Mouse (Mus musculus): ENCODE measurements around the gene Bbs2. TPM values are rescaled to one million over a fixed set of nuclear protein-coding genes. Genes with fewer than 3 reads are reported as not detected.

Gene Bbs2
- total and polyA plus RNA-seq, 3 experiments, result 3.4 to 6.8 TPM; not detected in 1

- no peak for DNase-seq (ENCODE audit: low read depth, low spot score)
- Histone ChIP-seq H3K9ac (ENCODE audit: control insufficient read depth, low read depth, low read length, poor library complexity, severe bottlenecking) (no peak overlapping the region), H3K36me3 (ENCODE audit: control insufficient read depth in 1 of 2, insufficient read depth in 2 of 2, low read length in 2 of 2) (peaks cover 0 to 48% of the 10 kb centered on the region in 2 experiments; a peak in 2 of 4 replicates), H3K9me3 (replicated peaks; ENCODE audit: insufficient read depth, low read length) (no peaks in the 10 kb centered on the region), H3K27me3 (ENCODE audit: control insufficient read depth in 1 of 2, insufficient read depth in 2 of 2, low read length in 2 of 2) (no peaks in the 10 kb centered on the region), H3K27ac (ENCODE audit: control insufficient read depth, low read depth, low read length) (no peak overlapping the region), H3K4me3 (ENCODE audit: control insufficient read depth in 1 of 2, insufficient read depth in 1 of 2, low read depth in 2 of 2, low read length in 2 of 2) (no peak overlapping the region), H3K79me2 (ENCODE audit: control insufficient read depth, insufficient read depth, low read length, poor library complexity) (no peaks in the 10 kb centered on the region), H3K4me1 (ENCODE audit: control insufficient read depth in 1 of 2, insufficient read depth in 2 of 2, low read length in 2 of 2) (no peaks in the 10 kb centered on the region)
- TF ChIP-seq MAZ (IDR thresholded peaks at IDR 0.05; ENCODE audit: low read depth, low read length) (no peak), USF2 (IDR thresholded peaks at IDR 0.05; ENCODE audit: borderline replicate concordance in 1 of 2, insufficient read depth in 1 of 2, low read depth in 1 of 2, low read length in 2 of 2) (no peak), SMC3 (IDR thresholded peaks at IDR 0.05; ENCODE audit: low read depth, low read length) (no peak), MAX (IDR thresholded peaks at IDR 0.05; ENCODE audit: low read length) (no peak), USF1 (IDR thresholded peaks at IDR 0.05; ENCODE audit: low read depth, low read length) (no peak), ZMIZ1 (IDR thresholded peaks at IDR 0.05; ENCODE audit: low read depth, low read length) (no peak), SIN3A (IDR thresholded peaks at IDR 0.05; ENCODE audit: low read length) (no peak), ZC3H11A (IDR thresholded peaks at IDR 0.05; ENCODE audit: low read depth, low read length) (no peak), GABPA (IDR thresholded peaks at IDR 0.05; ENCODE audit: low read depth, low read length) (no peak), MEF2A (IDR thresholded peaks at IDR 0.05; ENCODE audit: extremely low read depth, insufficient replicate concordance, low read depth, low read length, poor library complexity, severe bottlenecking) (no peak), POLR2A (IDR thresholded peaks at IDR 0.05; ENCODE audit: control insufficient read depth in 1 of 2, insufficient read depth in 1 of 2, low read depth in 1 of 2, low read length in 2 of 2, poor library complexity in 1 of 2) (no peak), EP300 (IDR thresholded peaks at IDR 0.05; ENCODE audit: low read depth in 1 of 2, low read length in 2 of 2) (no peak), TBP (IDR thresholded peaks at IDR 0.05; ENCODE audit: low read depth, low read length) (no peak), TAL1 (IDR thresholded peaks at IDR 0.05; ENCODE audit: low read length) (no peak), KAT2A (conservative IDR thresholded peaks at IDR 0.05; ENCODE audit: low read depth, low read length) (no peak), UBTF (IDR thresholded peaks at IDR 0.05; ENCODE audit: borderline replicate concordance, insufficient read depth, low read depth, low read length) (no peak), CHD1 (IDR thresholded peaks at IDR 0.05; ENCODE audit: low read depth, low read length) (no peak), MXI1 (IDR thresholded peaks at IDR 0.05; ENCODE audit: low read depth, low read length) (no peak)
These were observed 74.8 kb downstream of the Bbs2 start for GRCm38 (mm10) chr8:94023916-94024315.

Other genes starting within 250 kb of the Bbs2 start
- gene Amfr, start 86.1 kb downstream of the Bbs2 start, total RNA-seq (2012; rRNA removed), result 82.7 and 90.0 TPM in 2 replicates
- gene Amfr, start 86.1 kb downstream of the Bbs2 start, polyA plus RNA-seq (2012; ENCODE audit: insufficient read depth in 1 of 2, insufficient read length in 2 of 2, low read depth in 1 of 2, low replicate concordance in 2 of 2, missing spikeins in 1 of 2), result 100 to 1,000 TPM in 1 of 2 experiments, 10 to 100 TPM in 1; 80.1 to 292 TPM
- gene Nudt21, start 61.9 kb downstream of the Bbs2 start, total RNA-seq (2012; rRNA removed), result 157 and 162 TPM in 2 replicates
- 100 to 1,000 TPM in 1 of 2 experiments, not detected in 1; 118 TPM for gene Nudt21, start 61.9 kb downstream of the Bbs2 start, polyA plus RNA-seq (2012; ENCODE audit: insufficient read depth in 1 of 2, insufficient read length in 2 of 2, low read depth in 1 of 2, low replicate concordance in 2 of 2, missing spikeins in 1 of 2)
- gene Ogfod1, start 61.7 kb downstream of the Bbs2 start, total RNA-seq (2012; rRNA removed), result 16.0 and 16.3 TPM in 2 replicates
- 10 to 100 TPM in 1 of 2 experiments, not detected in 1; 30.0 TPM for gene Ogfod1, start 61.7 kb downstream of the Bbs2 start, polyA plus RNA-seq (2012; ENCODE audit: insufficient read depth in 1 of 2, insufficient read length in 2 of 2, low read depth in 1 of 2, low replicate concordance in 2 of 2, missing spikeins in 1 of 2)
- gene Mt4, start 38.3 kb upstream of the Bbs2 start, total RNA-seq (2012; rRNA removed), result not detected in 2 replicates
- gene Mt4, start 38.3 kb upstream of the Bbs2 start, polyA plus RNA-seq (2012; ENCODE audit: insufficient read depth in 1 of 2, insufficient read length in 2 of 2, low read depth in 1 of 2, low replicate concordance in 2 of 2, missing spikeins in 1 of 2), result not detected
- not detected in 2 replicates for gene Mt3, start 53.7 kb upstream of the Bbs2 start, total RNA-seq (2012; rRNA removed)
- gene Mt3, start 53.7 kb upstream of the Bbs2 start, polyA plus RNA-seq (2012; ENCODE audit: insufficient read depth in 1 of 2, insufficient read length in 2 of 2, low read depth in 1 of 2, low replicate concordance in 2 of 2, missing spikeins in 1 of 2), result not detected
- 469 and 780 TPM in 2 replicates for gene Mt2, start 73.7 kb upstream of the Bbs2 start, total RNA-seq (2012; rRNA removed)
- 1,000 to 10,000 TPM in 1 of 2 experiments, not detected in 1; 2,013 TPM for gene Mt2, start 73.7 kb upstream of the Bbs2 start, polyA plus RNA-seq (2012; ENCODE audit: insufficient read depth in 1 of 2, insufficient read length in 2 of 2, low read depth in 1 of 2, low replicate concordance in 2 of 2, missing spikeins in 1 of 2)
- 1,017 and 1,342 TPM in 2 replicates for gene Mt1, start 80.2 kb upstream of the Bbs2 start, total RNA-seq (2012; rRNA removed)
- 1,000 to 10,000 TPM; 1,189 to 2,940 TPM for gene Mt1, start 80.2 kb upstream of the Bbs2 start, polyA plus RNA-seq (2012; ENCODE audit: insufficient read depth in 1 of 2, insufficient read length in 2 of 2, low read depth in 1 of 2, low replicate concordance in 2 of 2, missing spikeins in 1 of 2)
- 71.6 and 75.5 TPM in 2 replicates for gene Nup93, start 115.6 kb upstream of the Bbs2 start, total RNA-seq (2012; rRNA removed)
- 100 to 1,000 TPM; 110 to 292 TPM for gene Nup93, start 115.6 kb upstream of the Bbs2 start, polyA plus RNA-seq (2012; ENCODE audit: insufficient read depth in 1 of 2, insufficient read length in 2 of 2, low read depth in 1 of 2, low replicate concordance in 2 of 2, missing spikeins in 1 of 2)
- gene Slc12a3, start 230.3 kb upstream of the Bbs2 start, total RNA-seq (2012; rRNA removed), result not detected in 2 replicates
- gene Slc12a3, start 230.3 kb upstream of the Bbs2 start, polyA plus RNA-seq (2012; ENCODE audit: insufficient read depth in 1 of 2, insufficient read length in 2 of 2, low read depth in 1 of 2, low replicate concordance in 2 of 2, missing spikeins in 1 of 2), result not detected